Mouse (Mus musculus): ENCODE results near the gene Fubp3. TPM values are rescaled to one million over a fixed set of nuclear protein-coding genes. Genes with fewer than 3 reads are reported as not detected.
A peak's percentile ranks its signal among the peaks of the same experiment; 100 is the strongest.

Fubp3 gene
- polyA plus RNA-seq, 1 experiment from 2014 or later = 48.5 TPM

DNA sequence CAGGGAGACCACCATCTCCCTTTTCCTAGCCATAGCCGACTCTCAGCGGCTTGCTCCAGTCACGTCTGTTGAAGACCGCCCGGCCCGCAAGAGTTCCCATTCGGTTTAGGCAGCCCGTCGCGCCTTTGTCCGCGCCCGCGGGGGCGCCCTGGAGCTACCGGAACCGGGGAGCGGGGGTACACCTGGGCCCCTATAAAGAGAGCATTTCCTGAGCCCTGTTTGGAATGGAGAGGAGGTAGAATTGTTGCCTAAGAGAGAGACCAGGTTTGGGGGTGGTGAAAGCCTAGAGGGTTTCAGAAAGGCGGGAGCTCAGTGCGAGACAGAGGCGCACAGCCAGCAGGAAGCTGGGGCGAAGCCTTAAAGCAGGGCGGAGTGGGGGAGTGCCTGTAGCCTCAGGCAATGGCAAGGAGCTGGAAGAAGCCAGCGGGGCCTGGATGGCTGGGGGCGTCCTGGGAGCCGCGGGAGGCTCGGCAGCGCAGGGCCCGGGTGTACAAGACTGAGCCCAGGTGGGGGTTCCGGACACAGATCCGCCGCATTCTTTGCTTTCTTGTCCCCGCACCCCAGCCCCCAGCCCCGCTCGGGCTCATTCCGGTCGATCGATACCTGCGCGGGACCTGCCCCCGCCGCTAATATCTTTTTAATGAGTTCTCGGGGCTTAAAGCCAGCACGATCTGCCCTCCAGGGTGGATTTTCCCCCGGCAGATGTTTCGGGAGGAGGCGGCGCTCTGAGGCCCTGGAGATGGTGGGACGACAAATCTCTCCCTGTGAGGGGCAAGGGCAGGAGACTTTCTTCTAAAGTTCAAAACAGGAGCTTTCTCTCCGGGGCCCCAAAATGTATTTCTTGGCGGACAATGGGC lies 63.1 kb downstream of the Fubp3 start:
- H3K4me3 ChIP-seq = peak overlapping the region; percentile 17; the same call in 1 of the 2 replicates
- H3K27me3 ChIP-seq = peaks cover 81% of the 10 kb centered on the region
- H3K27ac ChIP-seq (replicated peaks) = no peak overlapping the region
- H3K9me3 ChIP-seq = no peaks in the 10 kb centered on the region
- H3K4me2 ChIP-seq = peak overlapping the region; percentile 42
- H3K4me1 ChIP-seq (replicated peaks) = peaks cover 52% of the 10 kb centered on the region
- ATAC-seq (ENCODE audit: low FRiP score, low read depth) = no peak
- WGBS = under 1% methylated on average over 52 of the region's 52 CpGs
- H3K9ac ChIP-seq = no peak overlapping the region
- H3K36me3 ChIP-seq = no peaks in the 10 kb centered on the region

DNA sequence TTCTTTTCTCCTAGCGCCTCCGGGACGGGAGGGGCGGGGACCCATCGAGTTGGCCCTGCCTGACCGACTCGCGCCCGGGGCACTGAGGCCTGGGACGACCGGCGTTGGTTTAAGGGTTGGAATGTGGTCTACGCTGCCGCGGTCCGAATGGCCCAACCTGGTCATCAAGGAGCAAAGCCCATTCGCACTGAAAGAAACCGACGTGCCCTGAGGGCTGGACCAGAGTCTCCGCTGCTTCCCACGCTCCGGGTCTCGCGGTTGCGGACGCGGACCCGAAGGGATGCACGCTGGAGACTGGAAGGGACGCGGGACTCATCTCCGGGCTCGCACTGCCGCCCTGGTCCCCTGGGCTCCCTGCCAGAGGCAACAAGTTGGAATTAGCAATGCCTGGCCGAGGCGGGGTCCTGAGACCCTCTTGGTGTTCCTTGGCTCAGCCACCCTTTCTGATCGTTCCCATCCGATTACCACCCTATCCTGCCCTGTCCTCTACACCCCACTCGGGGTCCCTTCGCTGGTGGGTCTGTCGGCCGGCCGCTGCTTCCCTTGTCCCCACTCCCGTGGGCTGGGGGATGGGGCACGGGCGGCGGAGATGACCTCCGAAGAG lies 63.8 kb downstream of the Fubp3 start:
- H3K4me1 ChIP-seq (replicated peaks) = peaks cover 59% of the 10 kb centered on the region

DNA sequence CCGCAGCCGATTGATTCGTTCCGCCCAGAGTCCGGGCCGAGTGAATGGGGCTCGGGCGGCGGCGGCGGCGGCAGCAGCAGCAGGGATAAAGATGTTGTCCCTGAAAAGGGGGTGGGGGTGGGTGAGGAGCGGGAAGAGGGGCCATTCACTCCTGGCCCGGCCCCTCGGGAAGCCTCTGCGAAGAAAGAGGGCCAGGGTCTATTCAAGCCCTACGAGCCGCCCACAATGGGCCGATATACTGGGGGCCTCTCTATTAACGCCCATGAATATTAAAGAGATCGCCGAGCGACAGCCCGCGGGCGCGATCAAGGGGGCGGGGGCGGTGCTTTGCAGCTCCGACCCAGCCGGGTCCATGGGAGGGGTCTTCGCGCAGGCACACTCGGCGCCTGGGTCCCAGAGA lies 64.3 kb downstream of the Fubp3 start:
- H3K9me3 ChIP-seq = no peaks in the 10 kb centered on the region
- no peak overlapping the region for H3K9ac ChIP-seq
- peak overlapping the region; percentile 17 for H3K4me3 ChIP-seq
- H3K27ac ChIP-seq (replicated peaks) = no peak overlapping the region
- ATAC-seq (ENCODE audit: low FRiP score, low read depth) = peak; percentile 59; the same call in 1 of the 2 replicates
- peaks cover 61% of the 10 kb centered on the region for H3K4me1 ChIP-seq (replicated peaks)
- H3K4me2 ChIP-seq = peak overlapping the region; percentile 42
- under 1% methylated on average over 35 of the region's 35 CpGs for WGBS
- H3K36me3 ChIP-seq = no peaks in the 10 kb centered on the region
- peaks cover 78% of the 10 kb centered on the region for H3K27me3 ChIP-seq

More for the DNA sequence above, 63.8 kb downstream of the Fubp3 start:
- H3K4me2 ChIP-seq = peak overlapping the region; percentile 42
- no peaks in the 10 kb centered on the region for H3K9me3 ChIP-seq
- no peaks in the 10 kb centered on the region for H3K36me3 ChIP-seq
- ATAC-seq (ENCODE audit: low FRiP score, low read depth) = 0 out of 2 replicates have a peak, but pooled peaks have one; percentile 20
- H3K4me3 ChIP-seq = peak overlapping the region; percentile 17
- H3K9ac ChIP-seq = no peak overlapping the region
- under 1% methylated on average over 48 of the region's 48 CpGs for WGBS
- H3K27me3 ChIP-seq = peaks cover 78% of the 10 kb centered on the region
- no peak overlapping the region for H3K27ac ChIP-seq (replicated peaks)

DNA sequence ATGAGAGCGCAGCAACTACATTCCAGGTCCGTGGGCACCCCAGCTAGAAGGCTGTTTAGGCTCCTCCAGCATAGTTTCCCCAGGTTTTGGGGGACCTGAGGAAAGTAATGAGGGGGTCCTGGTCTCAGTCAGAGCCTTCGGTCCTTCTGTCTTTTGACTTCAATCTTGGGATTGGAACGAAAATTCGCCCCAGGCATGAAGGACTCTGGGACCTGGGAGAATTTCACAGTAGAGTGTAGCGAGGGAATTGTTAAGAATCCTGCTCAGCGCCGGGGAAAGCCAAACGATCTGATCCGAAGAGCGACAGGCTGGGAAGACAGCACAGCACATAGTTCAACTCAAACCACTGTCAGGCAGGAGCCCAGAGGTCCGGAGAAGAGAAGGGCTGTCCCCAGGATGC lies 64.9 kb downstream of the Fubp3 start:
- under 1% methylated on average over 12 of the region's 12 CpGs for WGBS
- peak overlapping the region; percentile 17; the same call in 1 of the 2 replicates for H3K4me3 ChIP-seq
- peak overlapping the region; percentile 42 for H3K4me2 ChIP-seq
- H3K9me3 ChIP-seq = no peaks in the 10 kb centered on the region
- ATAC-seq (ENCODE audit: low FRiP score, low read depth) = no peak
- no peaks in the 10 kb centered on the region for H3K36me3 ChIP-seq
- H3K4me1 ChIP-seq (replicated peaks) = peaks cover 61% of the 10 kb centered on the region
- peaks cover 78% of the 10 kb centered on the region for H3K27me3 ChIP-seq
- no peak overlapping the region for H3K27ac ChIP-seq (replicated peaks)
- H3K9ac ChIP-seq = no peak overlapping the region

DNA sequence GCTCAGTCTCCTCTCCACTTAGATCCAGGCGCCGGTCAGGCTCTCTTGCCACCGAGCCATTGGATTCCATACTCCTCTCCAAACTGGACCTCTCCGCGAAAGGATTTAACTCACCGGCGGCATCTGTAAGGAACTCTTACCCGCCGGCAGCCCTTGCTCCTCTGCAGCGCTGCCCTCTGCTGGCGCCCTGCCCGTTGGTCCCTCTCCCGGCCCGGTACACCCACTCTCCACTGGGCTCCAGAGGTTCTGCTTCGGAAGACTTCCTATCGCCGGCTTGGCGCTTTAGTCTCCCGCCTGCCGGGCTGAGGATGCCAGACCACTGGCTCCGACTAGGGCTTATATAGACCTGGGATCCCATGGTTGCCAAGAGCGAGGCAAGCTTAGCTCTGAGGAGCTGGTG lies 65.4 kb downstream of the Fubp3 start:
- H3K9ac ChIP-seq = no peak overlapping the region
- WGBS = 0% methylated on average over 22 of the region's 22 CpGs
- H3K4me1 ChIP-seq (replicated peaks) = peaks cover 61% of the 10 kb centered on the region
- ATAC-seq (ENCODE audit: low FRiP score, low read depth) = no peak
- H3K4me3 ChIP-seq = 0 out of 2 replicates have a peak overlapping the region, but pooled peaks have one; percentile 17
- peak overlapping the region; percentile 42 for H3K4me2 ChIP-seq
- no peaks in the 10 kb centered on the region for H3K36me3 ChIP-seq
- no peak overlapping the region for H3K27ac ChIP-seq (replicated peaks)
- peaks cover 78% of the 10 kb centered on the region for H3K27me3 ChIP-seq
- H3K9me3 ChIP-seq = no peaks in the 10 kb centered on the region

DNA sequence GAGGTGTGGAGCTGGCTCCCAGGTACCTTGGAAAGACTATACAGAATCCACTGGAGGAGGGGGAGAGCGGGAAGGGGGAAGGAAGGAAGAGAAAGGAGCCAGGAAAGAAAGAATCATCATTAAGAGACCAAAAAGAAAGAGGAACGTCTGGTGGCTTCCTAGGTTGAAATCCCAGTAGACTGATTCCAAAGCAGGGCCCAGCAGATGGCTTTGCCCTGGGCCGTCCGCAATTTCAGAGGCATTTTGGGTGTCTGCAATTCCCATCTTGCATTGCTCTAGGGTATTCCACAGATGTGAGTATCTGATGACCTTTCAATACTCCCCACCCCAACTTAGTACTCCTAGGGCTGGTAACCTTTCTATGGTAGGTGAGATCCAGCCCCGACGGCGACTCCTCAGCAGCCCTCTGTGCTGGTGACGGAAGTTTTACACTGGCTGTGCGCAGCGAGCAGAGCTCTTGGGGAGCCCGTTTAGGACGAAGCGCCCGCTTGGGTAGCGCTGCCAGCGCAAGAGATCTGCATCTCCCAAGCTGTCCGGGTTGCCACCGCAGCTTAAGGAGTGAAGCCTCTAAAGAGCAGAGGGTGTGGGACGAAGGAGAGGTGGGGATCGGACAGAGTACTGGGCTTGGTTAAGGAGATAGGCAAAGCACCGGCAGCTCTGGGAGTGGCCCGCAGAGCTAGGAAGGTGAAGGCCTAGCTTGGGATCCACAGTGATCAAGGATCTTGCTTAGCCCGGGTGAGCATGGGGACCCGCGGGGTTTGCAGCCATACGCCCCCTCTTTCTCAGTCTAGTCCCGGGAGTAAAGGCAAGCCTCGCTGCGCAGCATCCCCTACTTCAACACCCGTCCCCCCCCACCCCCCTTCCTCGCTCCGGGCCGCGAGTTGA lies 66.4 kb downstream of the Fubp3 start:
- Histone ChIP-seq H3K9ac (no peak overlapping the region), H3K27ac (replicated peaks) (no peak overlapping the region), H3K27me3 (peaks cover 78% of the 10 kb centered on the region), H3K36me3 (no peaks in the 10 kb centered on the region), H3K4me1 (replicated peaks) (peaks cover 61% of the 10 kb centered on the region), H3K4me2 (peak overlapping the region; percentile 1; the same call in 1 of the 2 replicates), H3K4me3 (no peak overlapping the region), H3K9me3 (no peaks in the 10 kb centered on the region)
- ATAC-seq (ENCODE audit: low FRiP score, low read depth) = no peak
- 1% methylated on average over 30 of the region's 34 CpGs for WGBS

DNA sequence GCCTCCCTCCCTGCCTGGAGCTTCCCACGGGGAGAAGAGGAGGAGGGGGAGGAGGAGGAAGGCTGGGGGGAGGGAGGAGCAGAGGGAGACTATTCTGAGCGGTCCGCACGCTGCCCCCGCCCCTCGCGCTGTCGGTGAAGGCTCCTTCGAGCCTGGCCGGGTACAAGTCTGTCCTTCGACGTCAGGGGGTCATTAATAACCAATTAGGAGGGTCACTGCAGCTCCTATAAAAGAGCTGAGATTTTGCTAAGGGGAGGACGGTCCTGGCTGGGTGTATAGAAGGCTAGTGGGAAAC lies 67.0 kb downstream of the Fubp3 start:
- H3K9me3 ChIP-seq = no peaks in the 10 kb centered on the region
- H3K27ac ChIP-seq (replicated peaks) = no peak overlapping the region
- ATAC-seq (ENCODE audit: low FRiP score, low read depth) = no peak
- no peak overlapping the region for H3K4me3 ChIP-seq
- no peaks in the 10 kb centered on the region for H3K36me3 ChIP-seq
- peaks cover 78% of the 10 kb centered on the region for H3K27me3 ChIP-seq
- peak overlapping the region; percentile 1; the same call in 1 of the 2 replicates for H3K4me2 ChIP-seq
- peaks cover 61% of the 10 kb centered on the region for H3K4me1 ChIP-seq (replicated peaks)
- no peak overlapping the region for H3K9ac ChIP-seq
- WGBS = under 1% methylated on average over 12 of the region's 13 CpGs

DNA sequence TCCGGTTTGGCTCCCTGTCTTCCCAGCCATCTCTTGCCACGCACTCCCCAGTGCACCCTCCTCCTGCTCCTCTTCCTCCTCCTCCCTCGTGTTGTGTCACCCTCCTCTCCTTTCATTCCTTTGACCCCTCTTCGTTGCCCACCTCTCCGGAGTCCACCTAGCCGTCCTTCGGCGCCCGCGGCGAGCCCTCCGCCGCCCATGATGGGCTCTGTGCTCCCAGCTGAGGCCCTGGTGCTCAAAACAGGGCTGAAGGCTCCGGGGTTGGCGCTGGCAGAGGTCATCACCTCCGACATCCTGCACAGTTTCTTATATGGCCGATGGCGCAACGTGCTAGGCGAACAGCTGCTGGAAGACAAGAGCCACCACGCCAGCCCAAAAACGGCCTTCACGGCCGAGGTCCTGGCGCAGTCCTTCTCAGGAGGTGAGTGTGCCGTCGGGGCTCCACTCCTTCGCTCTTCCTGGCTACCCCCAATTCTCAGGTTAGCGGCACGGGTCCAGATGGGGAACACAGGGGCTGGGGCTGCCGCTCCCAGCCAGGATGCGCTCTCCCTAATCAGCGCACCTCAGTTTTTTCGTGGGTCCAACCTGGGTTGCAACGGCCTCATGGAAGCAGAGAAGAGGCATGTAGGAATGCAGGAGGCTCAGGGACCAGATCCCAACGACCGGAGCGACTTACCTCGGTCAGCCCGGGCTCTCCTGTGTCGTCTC lies 67.6 kb downstream of the Fubp3 start, which contains the start of gene Prdm12:
TSS of gene Prdm12 (plus strand) at position 137 of the 708 bp plus-strand sequence.
- H3K4me1 ChIP-seq (replicated peaks) = peaks cover 58% of the 10 kb centered on the region

DNA sequence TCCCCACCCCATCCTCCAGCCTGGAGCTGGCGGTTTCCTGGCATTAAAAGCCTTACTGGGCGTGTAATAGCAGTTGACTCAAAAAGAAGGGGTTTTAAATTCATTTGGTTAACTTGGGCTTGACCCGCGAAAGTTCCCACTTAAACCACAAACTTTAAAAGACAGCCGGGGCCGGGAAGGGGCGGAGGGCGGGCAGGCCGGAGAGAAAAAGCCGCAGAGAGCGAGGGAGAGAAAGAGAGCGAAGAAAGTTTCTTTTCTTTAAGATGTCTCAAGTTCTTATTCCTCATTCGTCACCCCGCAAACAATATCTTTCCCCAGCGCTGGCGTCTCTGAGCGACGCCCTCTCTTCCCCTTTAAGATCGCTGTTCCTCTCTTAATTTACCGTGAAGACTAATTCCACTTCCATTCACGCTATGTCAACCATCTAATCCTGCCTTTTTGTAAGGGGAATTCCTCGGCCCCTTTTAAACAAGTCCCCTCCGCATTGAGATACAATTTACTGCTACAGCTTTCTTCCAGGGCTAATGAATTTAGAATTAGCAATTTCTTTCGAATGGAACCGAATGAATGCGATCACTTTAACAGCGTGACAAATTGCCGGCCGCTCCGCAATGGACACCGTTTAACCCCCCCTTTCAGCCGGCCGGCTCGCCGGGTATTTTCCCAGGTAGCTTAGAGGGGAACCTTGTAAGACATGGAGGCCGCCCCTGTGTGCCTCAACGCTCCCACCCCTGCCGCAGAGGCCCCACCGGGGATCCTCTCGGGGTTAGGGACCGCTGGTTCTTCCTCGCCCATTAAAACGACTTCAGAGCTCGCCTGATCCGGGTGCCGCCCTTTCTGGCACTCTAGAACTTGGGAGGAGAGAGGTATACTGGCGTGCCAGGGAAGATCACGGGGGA lies 68.4 kb downstream of the Fubp3 start:
- Histone ChIP-seq H3K4me3 (no peak overlapping the region), H3K27me3 (peaks cover 83% of the 10 kb centered on the region), H3K27ac (replicated peaks) (no peak overlapping the region), H3K4me2 (peak overlapping the region; percentile 36), H3K4me1 (replicated peaks) (peaks cover 50% of the 10 kb centered on the region), H3K9me3 (no peaks in the 10 kb centered on the region), H3K9ac (no peak overlapping the region), H3K36me3 (no peaks in the 10 kb centered on the region)
- under 1% methylated on average over 48 of the region's 48 CpGs for WGBS
- ATAC-seq (ENCODE audit: low FRiP score, low read depth) = no peak

More for the DNA sequence above, 67.6 kb downstream of the Fubp3 start, which contains the start of gene Prdm12:
- Histone ChIP-seq H3K27me3 (peaks cover 78% of the 10 kb centered on the region), H3K4me3 (no peak within 1 kb of the TSS), H3K4me2 (peak within 1 kb of the TSS; percentile 36), H3K27ac (replicated peaks) (no peak within 1 kb of the TSS), H3K9me3 (no peaks in the 10 kb centered on the region), H3K9ac (no peak within 1 kb of the TSS), H3K36me3 (no peaks in the 10 kb centered on the region)
- ATAC-seq (ENCODE audit: low FRiP score, low read depth) = no peak
- under 1% methylated on average over 41 of the region's 41 CpGs for WGBS

DNA sequence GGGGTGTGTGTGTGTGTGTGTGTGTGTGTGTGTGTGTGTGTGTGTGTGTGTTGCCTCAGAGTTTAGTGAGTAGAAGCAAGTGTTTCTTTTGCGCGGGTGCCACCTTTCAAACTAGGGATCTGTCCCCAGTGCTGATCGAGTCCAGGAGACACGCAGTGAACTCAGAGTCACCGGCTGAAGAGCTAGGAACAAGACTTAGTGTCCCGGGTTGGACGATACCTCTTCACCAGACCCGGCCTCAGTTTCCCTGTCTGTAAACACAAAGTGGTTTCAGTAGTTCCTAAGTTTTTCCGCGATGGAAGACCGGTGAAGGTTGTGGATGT lies 69.0 kb downstream of the Fubp3 start:
- Histone ChIP-seq H3K27me3 (peaks cover 90% of the 10 kb centered on the region), H3K4me3 (no peak overlapping the region), H3K9me3 (no peaks in the 10 kb centered on the region), H3K27ac (replicated peaks) (no peak overlapping the region), H3K9ac (no peak overlapping the region), H3K36me3 (no peaks in the 10 kb centered on the region), H3K4me2 (0 out of 2 replicates have a peak overlapping the region, but pooled peaks have one; percentile 36), H3K4me1 (replicated peaks) (peaks cover 44% of the 10 kb centered on the region)
- under 1% methylated on average over 11 of the region's 11 CpGs for WGBS
- ATAC-seq (ENCODE audit: low FRiP score, low read depth) = no peak
